Mouse (Mus musculus): ENCODE data around the gene Mcm3ap.

The Mcm3ap gene

GRCm38 (mm10) chr10:76495501-76495900 lies 26.8 kb downstream of the Mcm3ap start:
- no peak for DNase-seq (ENCODE audit: low spot score in 2 of 2)

- no peak for DNase-seq (ENCODE audit: low spot score in 2 of 2)
These were observed 27.6 kb downstream of the Mcm3ap start for GRCm38 (mm10) chr10:76496366-76496765.

GRCm38 (mm10) chr10:76497522-76497921 lies 28.8 kb downstream of the Mcm3ap start:
- no peak for DNase-seq (ENCODE audit: low spot score in 2 of 2)

GRCm38 (mm10) chr10:76504271-76504943 lies 35.7 kb downstream of the Mcm3ap start:
- DNase-seq (ENCODE audit: low spot score in 2 of 2) = no peak

- DNase-seq (ENCODE audit: low spot score in 2 of 2) = no peak
These were observed 37.1 kb downstream of the Mcm3ap start for GRCm38 (mm10) chr10:76505865-76506264.

GRCm38 (mm10) chr10:76512965-76513583 lies 44.3 kb downstream of the Mcm3ap start:
- DNase-seq (ENCODE audit: low spot score in 2 of 2) = peak; percentile 52 to 87

GRCm38 (mm10) chr10:76530922-76531321 lies 62.2 kb downstream of the Mcm3ap start:
- no peak for DNase-seq (ENCODE audit: low spot score in 2 of 2)

- DNase-seq (ENCODE audit: low spot score in 2 of 2) = peak; percentile 92 to 95
These were observed 62.6 kb downstream of the Mcm3ap start, which contains the start of gene Lss for GRCm38 (mm10) chr10:76531375-76531774. Gene Lss (plus strand): TSS chr10:76531588.

GRCm38 (mm10) chr10:76531828-76532227 lies 63.1 kb downstream of the Mcm3ap start:
- DNase-seq (ENCODE audit: low spot score in 2 of 2) = no peak

GRCm38 (mm10) chr10:76535526-76535925 lies 66.8 kb downstream of the Mcm3ap start:
- DNase-seq (ENCODE audit: low spot score in 2 of 2) = no peak

GRCm38 (mm10) chr10:76537619-76538018 lies 68.9 kb downstream of the Mcm3ap start:
- no peak for DNase-seq (ENCODE audit: low spot score in 2 of 2)

- no peak for DNase-seq (ENCODE audit: low spot score in 2 of 2)
These were observed 72.8 kb downstream of the Mcm3ap start for GRCm38 (mm10) chr10:76541336-76542085.

- DNase-seq (ENCODE audit: low spot score in 2 of 2) = no peak
These were observed 74.1 kb downstream of the Mcm3ap start for GRCm38 (mm10) chr10:76542636-76543375.

GRCm38 (mm10) chr10:76546566-76546965 lies 77.8 kb downstream of the Mcm3ap start:
- DNase-seq (ENCODE audit: low spot score in 2 of 2) = no peak

GRCm38 (mm10) chr10:76548218-76548617 lies 79.5 kb downstream of the Mcm3ap start:
- no peak for DNase-seq (ENCODE audit: low spot score in 2 of 2)

GRCm38 (mm10) chr10:76550458-76550857 lies 81.7 kb downstream of the Mcm3ap start:
- no peak for DNase-seq (ENCODE audit: low spot score in 2 of 2)

GRCm38 (mm10) chr10:76551556-76551955 lies 82.8 kb downstream of the Mcm3ap start:
- no peak for DNase-seq (ENCODE audit: low spot score in 2 of 2)

GRCm38 (mm10) chr10:76554061-76554460 lies 85.3 kb downstream of the Mcm3ap start:
- DNase-seq (ENCODE audit: low spot score in 2 of 2) = no peak

- DNase-seq (ENCODE audit: low spot score in 2 of 2) = no peak
These were observed 93.2 kb downstream of the Mcm3ap start, which contains the start of gene Spatc1l for GRCm38 (mm10) chr10:76561972-76562371. Gene Spatc1l (plus strand): TSS chr10:76562272.
